Mouse (Mus musculus): ENCODE measurements around the gene Cd27. TPM values are rescaled to one million over a fixed set of nuclear protein-coding genes. Genes with fewer than 3 reads are reported as not detected.

Cd27 gene
- polyA plus RNA-seq, 1 experiment from 2014 or later: 1.6 TPM

GRCm38 (mm10) chr6:125266091-125266490 is 29.3 kb upstream of the Cd27 start:
- no peak overlapping the region for H3K9ac ChIP-seq
- no peaks in the 10 kb centered on the region for H3K9me3 ChIP-seq
- H3K4me1 ChIP-seq (replicated peaks): no peaks in the 10 kb centered on the region
- 73% methylated on average over 13 of the region's 13 CpGs for WGBS
- ATAC-seq (ENCODE audit: low FRiP score, low read depth): no peak
- H3K27me3 ChIP-seq: no peaks in the 10 kb centered on the region
- no peaks in the 10 kb centered on the region for H3K36me3 ChIP-seq
- no peak overlapping the region for H3K4me3 ChIP-seq
- no peak overlapping the region for H3K27ac ChIP-seq (replicated peaks)
- no peak overlapping the region for H3K4me2 ChIP-seq

- no peaks in the 10 kb centered on the region for H3K36me3 ChIP-seq
- no peak overlapping the region for H3K9ac ChIP-seq
- H3K27ac ChIP-seq (replicated peaks): no peak overlapping the region
- H3K4me3 ChIP-seq: no peak overlapping the region
- no peak overlapping the region for H3K4me2 ChIP-seq
- no peak for ATAC-seq (ENCODE audit: low FRiP score, low read depth)
- H3K27me3 ChIP-seq: no peaks in the 10 kb centered on the region
- 45% methylated on average over 10 of the region's 10 CpGs for WGBS
- no peaks in the 10 kb centered on the region for H3K4me1 ChIP-seq (replicated peaks)
- H3K9me3 ChIP-seq: no peaks in the 10 kb centered on the region
Observed at GRCm38 (mm10) chr6:125265239-125265638, 28.4 kb upstream of the Cd27 start.

DNA sequence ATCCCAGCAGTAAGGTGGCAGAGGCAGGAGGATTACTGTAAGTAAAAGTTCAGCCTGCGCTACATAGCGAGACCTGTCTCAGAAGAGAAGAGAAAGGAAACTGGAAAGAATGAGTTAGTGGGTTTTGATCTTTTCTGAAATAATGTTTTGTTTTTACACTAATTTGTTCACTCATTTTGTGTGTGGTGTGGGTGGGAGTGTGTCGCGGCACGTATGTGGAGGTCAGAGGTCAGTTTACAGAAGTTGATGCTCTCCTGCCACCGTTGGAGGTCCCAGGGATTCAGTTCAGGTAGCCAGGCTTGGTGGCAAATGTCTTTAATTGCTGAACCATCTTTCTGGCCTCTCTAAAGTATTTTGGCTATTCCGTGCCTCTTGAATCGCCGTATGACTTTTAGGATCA is 27.4 kb upstream of the Cd27 start:
- WGBS: 83% methylated on average over 9 of the region's 9 CpGs
- Histone ChIP-seq H3K4me3 (no peak overlapping the region), H3K27ac (replicated peaks) (no peak overlapping the region), H3K4me2 (no peak overlapping the region), H3K27me3 (no peaks in the 10 kb centered on the region), H3K9ac (no peak overlapping the region), H3K9me3 (no peaks in the 10 kb centered on the region), H3K36me3 (no peaks in the 10 kb centered on the region), H3K4me1 (replicated peaks) (no peaks in the 10 kb centered on the region)
- ATAC-seq (ENCODE audit: low FRiP score, low read depth): no peak

DNA sequence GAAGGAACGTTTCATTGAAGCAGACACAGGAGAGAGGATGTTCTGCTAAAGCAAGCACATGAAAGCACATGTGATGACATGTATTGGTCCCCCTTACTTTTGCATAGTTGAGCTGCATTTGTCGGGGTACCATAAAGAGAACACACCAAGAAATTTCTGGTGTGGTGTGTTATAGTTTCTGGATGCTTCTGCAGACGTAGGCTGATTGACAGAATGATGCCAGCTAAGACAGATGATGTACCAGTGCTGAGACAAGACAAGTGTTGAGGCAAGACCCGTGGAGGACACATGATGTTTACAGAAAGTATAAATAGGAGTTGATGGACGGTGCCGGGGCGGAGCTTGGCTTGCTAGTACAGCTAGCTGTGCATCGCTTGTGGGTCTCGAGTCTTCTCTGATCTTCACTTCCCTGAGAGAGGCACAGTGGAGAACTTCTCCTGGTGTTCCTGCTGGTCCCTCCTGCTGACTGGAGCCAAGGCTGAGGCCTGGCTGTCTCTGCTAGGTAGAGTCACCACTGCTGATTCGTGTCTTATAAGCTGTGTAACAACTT is 23.3 kb upstream of the Cd27 start:
- 83% methylated on average over 10 of the region's 10 CpGs for WGBS
- H3K4me3 ChIP-seq: no peak overlapping the region
- no peaks in the 10 kb centered on the region for H3K36me3 ChIP-seq

GRCm38 (mm10) chr6:125256222-125256966 is 19.6 kb upstream of the Cd27 start:
- Histone ChIP-seq H3K27ac (replicated peaks) (no peak overlapping the region), H3K4me3 (no peak overlapping the region), H3K27me3 (no peaks in the 10 kb centered on the region), H3K4me1 (replicated peaks) (no peaks in the 10 kb centered on the region), H3K36me3 (no peaks in the 10 kb centered on the region), H3K9ac (no peak overlapping the region), H3K9me3 (no peaks in the 10 kb centered on the region), H3K4me2 (no peak overlapping the region)
- 86% methylated on average over 8 of the region's 8 CpGs for WGBS
- ATAC-seq (ENCODE audit: low FRiP score, low read depth): no peak

More for the DNA sequence above, 23.3 kb upstream of the Cd27 start:
- no peaks in the 10 kb centered on the region for H3K4me1 ChIP-seq (replicated peaks)
- no peak overlapping the region for H3K27ac ChIP-seq (replicated peaks)
- no peaks in the 10 kb centered on the region for H3K9me3 ChIP-seq
- no peak overlapping the region for H3K9ac ChIP-seq
- no peak for ATAC-seq (ENCODE audit: low FRiP score, low read depth)
- H3K27me3 ChIP-seq: no peaks in the 10 kb centered on the region
- no peak overlapping the region for H3K4me2 ChIP-seq

DNA sequence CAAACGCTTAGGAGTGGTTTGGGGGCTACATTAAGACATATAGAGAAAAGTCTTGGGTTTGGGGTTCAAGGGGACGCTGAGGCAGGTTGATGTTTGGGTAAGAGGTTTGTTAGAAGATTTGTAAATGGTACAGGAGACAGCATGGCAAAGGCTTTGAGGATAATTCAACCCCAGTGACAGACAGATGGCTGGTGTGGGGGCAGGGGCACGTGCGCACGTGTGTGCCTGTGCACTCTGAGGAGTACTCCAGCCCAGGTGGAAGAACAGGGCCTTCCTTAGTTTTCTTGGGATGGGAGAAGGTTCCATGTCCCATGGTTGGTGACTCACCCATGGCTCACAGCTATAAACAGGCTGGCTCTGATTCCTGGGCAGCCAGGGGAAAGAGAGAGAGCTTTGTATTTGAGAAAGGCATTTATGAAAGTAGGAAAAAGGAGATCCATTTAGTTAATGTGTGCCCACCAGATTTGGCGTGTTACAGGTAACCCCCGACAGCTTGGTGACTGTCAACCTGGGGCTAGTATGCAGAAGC is 18.8 kb upstream of the Cd27 start:
- Histone ChIP-seq H3K27ac (replicated peaks) (no peak overlapping the region), H3K36me3 (no peaks in the 10 kb centered on the region), H3K4me1 (replicated peaks) (no peaks in the 10 kb centered on the region), H3K27me3 (no peaks in the 10 kb centered on the region), H3K9ac (no peak overlapping the region), H3K4me3 (no peak overlapping the region), H3K4me2 (no peak overlapping the region), H3K9me3 (no peaks in the 10 kb centered on the region)
- ATAC-seq (ENCODE audit: low FRiP score, low read depth): no peak
- WGBS: 92% methylated on average over 7 of the region's 7 CpGs

DNA sequence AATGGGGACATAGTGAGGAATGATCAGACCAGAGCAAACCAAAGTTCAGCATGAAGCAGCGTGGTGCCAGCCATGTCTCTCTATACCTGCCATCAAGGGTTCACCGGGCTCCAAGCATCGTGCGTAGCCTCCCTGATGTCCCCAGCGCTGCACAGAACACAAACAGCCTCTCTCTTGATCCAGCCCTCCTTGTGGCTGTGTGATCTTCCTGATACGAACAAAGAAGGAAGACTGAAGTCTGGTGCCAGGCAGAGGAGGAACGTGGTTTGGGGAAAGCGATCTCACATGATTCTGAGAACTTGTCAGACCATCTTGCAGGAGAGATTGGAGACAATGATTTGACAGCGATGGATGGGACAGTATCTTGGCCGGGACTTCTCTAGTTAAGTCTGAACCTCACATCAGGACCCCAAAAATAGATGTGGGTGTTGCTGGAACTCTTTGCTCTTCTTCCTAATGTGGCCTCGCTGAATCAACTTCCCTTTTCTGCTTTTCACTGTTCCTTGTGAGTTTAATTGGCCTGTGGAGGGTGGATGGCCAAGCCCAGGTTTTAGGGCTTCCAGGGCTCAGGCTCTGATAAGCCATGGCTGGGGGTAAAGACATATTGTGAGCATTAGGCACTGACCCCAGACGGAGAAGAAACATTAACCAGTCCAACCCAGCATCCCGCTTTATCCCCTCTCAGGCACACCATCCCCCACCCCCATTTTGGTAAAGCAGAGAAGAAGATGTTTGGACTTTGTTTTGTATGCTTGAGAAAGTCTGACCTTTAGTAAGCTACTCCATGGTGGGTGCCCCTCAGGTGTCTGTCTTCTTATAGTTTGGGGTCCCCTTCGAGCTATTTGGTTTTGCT is 17.3 kb upstream of the Cd27 start:
- Histone ChIP-seq H3K4me2 (no peak overlapping the region), H3K9ac (no peak overlapping the region), H3K27me3 (no peaks in the 10 kb centered on the region), H3K4me1 (replicated peaks) (no peaks in the 10 kb centered on the region), H3K4me3 (no peak overlapping the region), H3K36me3 (no peaks in the 10 kb centered on the region), H3K27ac (replicated peaks) (no peak overlapping the region), H3K9me3 (no peaks in the 10 kb centered on the region)
- 79% methylated on average over 14 of the region's 14 CpGs for WGBS
- no peak for ATAC-seq (ENCODE audit: low FRiP score, low read depth)

GRCm38 (mm10) chr6:125252711-125253110 is 15.9 kb upstream of the Cd27 start:
- Histone ChIP-seq H3K36me3 (no peaks in the 10 kb centered on the region), H3K4me3 (no peak overlapping the region), H3K4me1 (replicated peaks) (no peaks in the 10 kb centered on the region), H3K27me3 (no peaks in the 10 kb centered on the region), H3K9ac (no peak overlapping the region), H3K4me2 (no peak overlapping the region), H3K27ac (replicated peaks) (no peak overlapping the region), H3K9me3 (no peaks in the 10 kb centered on the region)
- ATAC-seq (ENCODE audit: low FRiP score, low read depth): no peak
- WGBS: 93% methylated on average over 8 of the region's 8 CpGs

GRCm38 (mm10) chr6:125252285-125252684 is 15.5 kb upstream of the Cd27 start:
- Histone ChIP-seq H3K36me3 (no peaks in the 10 kb centered on the region), H3K4me3 (no peak overlapping the region), H3K9ac (no peak overlapping the region), H3K4me1 (replicated peaks) (no peaks in the 10 kb centered on the region), H3K27ac (replicated peaks) (no peak overlapping the region), H3K4me2 (no peak overlapping the region), H3K9me3 (no peaks in the 10 kb centered on the region), H3K27me3 (no peaks in the 10 kb centered on the region)
- no peak for ATAC-seq (ENCODE audit: low FRiP score, low read depth)
- WGBS: 91% methylated on average over 3 of the region's 3 CpGs

DNA sequence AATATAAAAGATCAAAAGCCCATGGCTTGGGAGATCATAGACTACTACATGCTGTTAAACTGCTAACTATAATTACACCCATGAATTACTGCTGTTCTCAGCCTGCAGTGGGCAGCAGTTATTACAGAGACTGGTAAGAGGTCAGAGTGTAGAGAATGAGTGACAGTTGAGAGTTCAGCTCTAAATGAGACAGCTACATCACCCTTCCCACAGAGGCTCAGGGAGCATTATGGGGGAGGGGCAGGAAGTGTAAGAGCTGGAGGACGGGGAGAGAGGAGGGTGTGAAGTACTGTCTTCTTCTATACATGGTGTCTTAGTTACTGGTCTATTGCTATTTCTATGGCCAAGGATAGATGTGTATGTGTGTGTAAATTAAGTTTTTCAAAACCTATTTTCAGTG is 7.7 kb upstream of the Cd27 start:
- H3K27me3 ChIP-seq: no peaks in the 10 kb centered on the region
- no peaks in the 10 kb centered on the region for H3K9me3 ChIP-seq
- no peak overlapping the region for H3K9ac ChIP-seq
- no peak overlapping the region for H3K4me2 ChIP-seq
- H3K4me3 ChIP-seq: no peak overlapping the region
- no peaks in the 10 kb centered on the region for H3K36me3 ChIP-seq
- 41% methylated on average over 1 of the region's 1 CpGs for WGBS
- no peak overlapping the region for H3K27ac ChIP-seq (replicated peaks)
- H3K4me1 ChIP-seq (replicated peaks): no peaks in the 10 kb centered on the region
- no peak for ATAC-seq (ENCODE audit: low FRiP score, low read depth)

GRCm38 (mm10) chr6:125241566-125241965 is 4.8 kb upstream of the Cd27 start:
- H3K4me2 ChIP-seq: no peak overlapping the region
- no peak for ATAC-seq (ENCODE audit: low FRiP score, low read depth)
- H3K27me3 ChIP-seq: no peaks in the 10 kb centered on the region
- H3K4me3 ChIP-seq: no peak overlapping the region
- H3K4me1 ChIP-seq (replicated peaks): no peaks in the 10 kb centered on the region
- no peaks in the 10 kb centered on the region for H3K9me3 ChIP-seq
- H3K9ac ChIP-seq: no peak overlapping the region
- H3K36me3 ChIP-seq: no peaks in the 10 kb centered on the region
- 87% methylated on average over 8 of the region's 8 CpGs for WGBS
- H3K27ac ChIP-seq (replicated peaks): no peak overlapping the region

GRCm38 (mm10) chr6:125240617-125241016 is 3.8 kb upstream of the Cd27 start:
- Histone ChIP-seq H3K36me3 (no peaks in the 10 kb centered on the region), H3K9ac (no peak overlapping the region), H3K27me3 (no peaks in the 10 kb centered on the region), H3K27ac (replicated peaks) (no peak overlapping the region), H3K4me3 (no peak overlapping the region), H3K4me2 (no peak overlapping the region), H3K9me3 (no peaks in the 10 kb centered on the region), H3K4me1 (replicated peaks) (no peaks in the 10 kb centered on the region)
- no peak for ATAC-seq (ENCODE audit: low FRiP score, low read depth)
- 83% methylated on average over 5 of the region's 5 CpGs for WGBS
